Mouse (Mus musculus) stomach, embryonic 16.5 days (tissue): ENCODE data around the gene Ldb3. TPM values are rescaled to one million over a fixed set of nuclear protein-coding genes. Genes with fewer than 3 reads are reported as not detected.

Source experiments
- ATAC-seq: fragments of 200-750 bp; cut with Nextera tagmentation; 2 replicates; pipeline ENCODE4 v1.8.0; 2017; ENCODE audit warnings: moderate number of reproducible peaks, moderate TSS enrichment; ENCODE audit not compliant: insufficient read depth, low FRiP score
- H3K27ac ChIP-seq: fragments of 300-500 bp; sonication (generic); 2 replicates; pipeline ENCODE4 v1.5.1; 2014; ENCODE audit warnings: low read length
- H3K27me3 ChIP-seq: fragments of 300-500 bp; sonication (generic); 2 replicates; pipeline ENCODE4 v1.6.1; 2014; ENCODE audit warnings: low read length, control low read depth, mixed read lengths; ENCODE audit not compliant: control insufficient read depth, insufficient read depth
- H3K36me3 ChIP-seq: fragments of 300-500 bp; sonication (generic); 2 replicates; pipeline ENCODE4 v1.6.1; 2014; ENCODE audit warnings: low read length; ENCODE audit not compliant: control insufficient read depth, insufficient read depth
- H3K4me1 ChIP-seq: fragments of 300-500 bp; sonication (generic); 2 replicates; pipeline ENCODE4 v1.6.1; 2014; ENCODE audit warnings: low read length, control low read depth, mixed read lengths; ENCODE audit not compliant: control insufficient read depth, insufficient read depth
- H3K4me2 ChIP-seq: fragments of 300-500 bp; sonication (generic); 2 replicates; pipeline ENCODE4 v1.6.1; 2014; ENCODE audit warnings: low read depth, low read length, mixed read lengths
- H3K4me3 ChIP-seq: fragments of 300-500 bp; sonication (generic); replicated peaks from 2 replicates; pipeline ENCODE4 v1.5.1; 2014; ENCODE audit warnings: mild to moderate bottlenecking, low read length
- H3K9ac ChIP-seq: fragments of 300-500 bp; sonication (generic); 2 replicates; pipeline ENCODE4 v1.6.1; 2014; ENCODE audit warnings: low read length
- H3K9me3 ChIP-seq: fragments of 300-500 bp; sonication (generic); replicated peaks from 2 replicates; pipeline ENCODE4 v1.6.1; 2016; ENCODE audit warnings: low read length, control low read depth; ENCODE audit not compliant: control insufficient read depth
- WGBS: fragments of 180-500 bp; shearing (Covaris S2); extraction: QIAGEN DNeasy Blood & Tissue Kit; methylation state at CpG from one replicate; pipeline ENCODE4 v1.1.7; 2014; 5-methylcytosine and 5-hydroxymethylcytosine counted together
- polyA plus RNA-seq: library from polyadenylated mRNA; unstranded; fragments of >200 nt; fragmentation: Nextera tagmentation; extraction: Ambion mirVana; gene quantifications from 2 replicates; pipeline ENCODE4 v1.2.1, GENCODE M21; 2015

Ldb3 gene
- polyA plus RNA-seq, 1 experiment from 2014 or later = 30.9 TPM

DNA sequence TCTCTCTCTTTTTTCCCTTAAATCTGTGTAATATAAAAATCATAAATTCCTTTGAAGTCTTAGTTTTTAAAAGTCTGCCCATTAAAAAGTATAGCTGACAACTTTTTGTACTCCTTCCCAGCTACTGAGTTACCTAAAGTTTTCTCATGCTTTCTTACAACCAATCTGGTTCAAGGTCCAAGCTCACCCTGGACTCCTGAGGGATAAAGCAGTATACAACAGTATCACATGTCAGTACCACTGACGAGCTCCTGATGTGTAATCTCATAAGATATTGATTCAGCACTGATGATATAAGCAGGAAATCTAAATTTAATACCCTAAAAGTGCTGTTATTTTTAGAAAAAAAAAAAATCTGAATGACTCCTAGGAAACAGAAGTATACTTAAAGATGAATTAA, 97.5 kb downstream of the Ldb3 start:
- no peak overlapping the region for H3K27ac ChIP-seq
- H3K4me2 ChIP-seq = no peak overlapping the region
- WGBS = 46% methylated on average over 1 of the region's 1 CpGs
- no peak for ATAC-seq
- H3K4me3 ChIP-seq = no peak overlapping the region
- no peak overlapping the region for H3K9ac ChIP-seq
- H3K4me1 ChIP-seq = peaks cover 25% of the 10 kb centered on the region
- no peaks in the 10 kb centered on the region for H3K9me3 ChIP-seq
- H3K36me3 ChIP-seq = no peaks in the 10 kb centered on the region
- H3K27me3 ChIP-seq = no peaks in the 10 kb centered on the region

DNA sequence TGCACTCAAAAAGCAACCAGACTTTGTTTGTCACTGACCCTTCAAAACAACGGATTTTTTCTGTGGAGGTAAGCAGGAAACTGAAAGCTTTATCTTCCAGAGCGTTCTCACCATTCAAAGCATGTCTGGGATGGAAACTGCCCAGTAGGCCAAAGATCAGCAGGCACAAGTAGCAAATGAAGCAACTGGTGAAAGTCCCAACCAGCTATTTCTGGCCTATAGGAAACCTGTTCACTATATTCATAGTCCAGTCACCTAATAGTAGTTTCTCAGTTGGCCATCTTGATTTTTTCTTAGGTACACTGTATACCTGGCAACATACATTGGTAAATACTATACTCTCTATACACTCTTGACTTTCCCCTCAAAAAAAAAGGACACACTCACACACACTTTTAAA, 98.6 kb downstream of the Ldb3 start:
- peaks cover 26% of the 10 kb centered on the region for H3K4me1 ChIP-seq
- 56% methylated on average over 2 of the region's 2 CpGs for WGBS
- H3K9me3 ChIP-seq = no peaks in the 10 kb centered on the region
- no peak overlapping the region for H3K4me3 ChIP-seq
- H3K36me3 ChIP-seq = no peaks in the 10 kb centered on the region
- H3K4me2 ChIP-seq = no peak overlapping the region
- no peak overlapping the region for H3K27ac ChIP-seq
- no peaks in the 10 kb centered on the region for H3K27me3 ChIP-seq
- no peak overlapping the region for H3K9ac ChIP-seq
- ATAC-seq = no peak

DNA sequence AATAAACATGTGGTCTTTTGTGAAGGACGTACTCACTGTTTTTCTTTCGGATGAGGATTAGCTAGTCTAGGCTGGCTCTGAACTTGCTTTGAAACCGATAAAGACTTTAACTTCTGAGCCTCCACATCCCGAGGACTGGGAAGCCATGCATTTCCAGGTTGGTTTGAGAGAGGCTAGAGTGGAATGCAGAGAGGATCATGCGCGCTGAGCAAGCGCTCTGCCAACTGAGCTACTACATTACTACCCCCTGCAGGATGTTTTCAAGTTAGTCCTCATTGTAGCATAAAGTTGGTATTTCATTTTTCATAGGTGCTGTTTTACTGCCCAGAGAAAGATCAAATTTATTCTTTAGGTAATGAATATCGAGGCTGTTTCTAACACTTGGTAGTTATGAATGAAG, 102.3 kb downstream of the Ldb3 start:
- no peaks in the 10 kb centered on the region for H3K9me3 ChIP-seq
- ATAC-seq = no peak
- H3K4me3 ChIP-seq = no peak overlapping the region
- H3K4me2 ChIP-seq = no peak overlapping the region
- H3K4me1 ChIP-seq = peaks cover 29% of the 10 kb centered on the region
- H3K36me3 ChIP-seq = no peaks in the 10 kb centered on the region
- H3K9ac ChIP-seq = no peak overlapping the region
- WGBS = 57% methylated on average over 8 of the region's 8 CpGs
- no peaks in the 10 kb centered on the region for H3K27me3 ChIP-seq
- H3K27ac ChIP-seq = no peak overlapping the region

DNA sequence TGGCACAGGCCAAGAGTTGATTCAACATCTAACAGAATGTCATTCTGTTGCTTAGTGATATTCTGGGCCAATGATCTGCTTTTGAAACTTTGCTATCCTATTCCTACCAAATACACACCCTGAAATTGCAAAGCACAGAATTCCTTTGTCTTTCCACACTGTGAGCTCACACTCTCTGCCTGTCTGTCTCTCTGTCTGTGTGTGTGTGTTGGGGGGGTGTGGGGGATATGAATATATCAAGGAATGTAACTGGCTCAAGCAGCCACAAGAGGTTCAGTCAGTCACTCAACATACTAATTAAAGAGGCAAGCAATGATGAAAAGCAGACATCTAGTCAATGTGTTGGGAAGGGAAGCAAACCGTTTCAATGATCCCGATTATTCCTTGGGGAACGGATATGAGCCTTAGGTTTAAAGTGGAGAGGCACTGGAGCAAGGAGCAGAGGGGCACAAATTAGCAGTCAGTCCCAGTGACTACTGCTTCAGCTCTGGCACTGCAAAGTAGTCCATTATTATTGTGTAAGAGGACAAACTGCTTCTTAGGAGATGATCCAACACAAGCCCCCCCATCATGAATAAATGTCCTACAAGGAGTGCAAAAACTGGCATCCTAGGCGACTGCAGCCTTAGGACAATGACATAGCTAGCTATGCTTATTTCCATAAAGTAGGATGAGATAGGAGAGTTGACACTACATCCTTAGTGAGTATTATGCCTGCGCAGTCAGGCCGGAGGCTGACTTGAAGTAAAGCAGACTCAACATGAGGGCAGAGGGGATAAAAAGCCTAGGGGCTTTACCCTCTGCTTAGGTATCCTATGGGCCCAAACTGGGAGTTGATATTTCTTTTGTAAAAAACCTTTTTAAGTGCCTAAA, 104.8 kb downstream of the Ldb3 start:
- Histone ChIP-seq H3K4me1 (peaks cover 14% of the 10 kb centered on the region), H3K9ac (no peak overlapping the region), H3K36me3 (no peaks in the 10 kb centered on the region), H3K27me3 (no peaks in the 10 kb centered on the region), H3K9me3 (no peaks in the 10 kb centered on the region), H3K4me3 (no peak overlapping the region), H3K4me2 (no peak overlapping the region), H3K27ac (no peak overlapping the region)
- no peak for ATAC-seq
- WGBS = 65% methylated on average over 6 of the region's 6 CpGs

Other genes starting within 250 kb of the Ldb3 start
- gene Fam25c, start 233.2 kb downstream of the Ldb3 start, polyA plus RNA-seq = 23.6 and 47.2 TPM in 2 replicates
- gene Sncg, start 213.9 kb downstream of the Ldb3 start, polyA plus RNA-seq = 31.3 and 35.0 TPM in 2 replicates
- gene Mmrn2, start 213.2 kb downstream of the Ldb3 start, polyA plus RNA-seq = 8.5 and 9.1 TPM in 2 replicates
- gene Bmpr1a, start 85.3 kb downstream of the Ldb3 start, polyA plus RNA-seq = 22.4 and 22.9 TPM in 2 replicates
- gene 9230112D13Rik, start 65.9 kb downstream of the Ldb3 start, polyA plus RNA-seq = not detected in 2 replicates
- gene Opn4, start 11.5 kb upstream of the Ldb3 start, polyA plus RNA-seq = 0.06 TPM in 1 of 2 replicates, not detected in the other
- 17.4 and 22.5 TPM in 2 replicates for gene Wapl, start 85.2 kb upstream of the Ldb3 start, polyA plus RNA-seq
- gene Grid1, start 231.4 kb upstream of the Ldb3 start, polyA plus RNA-seq = 0.57 and 0.92 TPM in 2 replicates